ENCODE assay signal across 12 mouse cellular contexts in genomic region chr7:132253513-132253912, GRCm38 (mm10).
DNase-seq lines count a peak whose midpoint lies in the region; ATAC-seq lines count a peak whose summit lies in the region.
"Had no signal": no experiment of that assay in that cellular context is flagged by ENCODE, and none has a peak within 500 bp of the region (broad histone marks: within the 10 kb centered on the region; RNA-seq: fewer than 3 reads in every experiment).

No protein-coding gene starts in this region.

- H3K27me3 ChIP-seq in hindbrain, embryonic 16.5 days (replicated peaks; ENCODE audit: control insufficient read depth, insufficient read depth, low read length) = no peaks in the 10 kb centered on the region
- H3K27me3 ChIP-seq: neural tube, embryonic 15.5 days had no signal

- peaks cover 4% of the 10 kb centered on the region; the same call in 1 of the 2 replicates for H3K4me1 ChIP-seq in hindbrain, embryonic 16.5 days (ENCODE audit: control insufficient read depth, insufficient read depth, low read depth, low read length)

- DNase-seq in cerebellum, adult 9-10 months = peak; percentile 90
- peak; percentile 74 to 95 for DNase-seq in left cerebral cortex, postnatal 25 days (ENCODE audit: low spot score in 2 of 2)
- DNase-seq in embryo, embryonic 10 days (ENCODE audit: low spot score) = no peak
- no peak for DNase-seq in adrenal gland, postnatal 25 days
- DNase-seq in kidney, adult 11 months = no peak
- DNase-seq: gastrocnemius, postnatal 10 days; liver, postnatal 0 days had no signal

- H3K36me3 ChIP-seq in hindbrain, embryonic 16.5 days (ENCODE audit: control insufficient read depth, insufficient read depth, low read length) = no peaks in the 10 kb centered on the region
- H3K36me3 ChIP-seq: G1E; neural tube, embryonic 15.5 days had no signal

- H3K27ac ChIP-seq in hindbrain, embryonic 16.5 days (ENCODE audit: low read depth, low read length) = 0 out of 2 replicates have a peak overlapping the region, but pooled peaks have one; percentile 9
- H3K27ac ChIP-seq: neural tube, embryonic 15.5 days had no signal

- peak; percentile 86 for ATAC-seq in cerebellum, adult (ENCODE audit: insufficient number of reproducible peaks, low FRiP score, low TSS enrichment)
- ATAC-seq in hindbrain, embryonic 16.5 days = peak; percentile 40; the same call in 1 of the 2 replicates
- ATAC-seq: intestine, postnatal 0 days; liver, postnatal 0 days had no signal

- H3K9me3 ChIP-seq in hindbrain, embryonic 16.5 days (ENCODE audit: control insufficient read depth, low read length) = no peaks in the 10 kb centered on the region
- H3K9me3 ChIP-seq: neural tube, embryonic 15.5 days had no signal

- H3K4me3 ChIP-seq in hindbrain, embryonic 16.5 days (ENCODE audit: low read length) = no peak overlapping the region
- H3K4me3 ChIP-seq: neural tube, embryonic 15.5 days had no signal

- H3K9ac ChIP-seq in hindbrain, embryonic 16.5 days (ENCODE audit: low read depth, low read length) = no peak overlapping the region
- H3K9ac ChIP-seq: liver, postnatal 0 days; neural tube, embryonic 15.5 days had no signal

- WGBS in hindbrain, embryonic 16.5 days = 73% methylated on average over 5 of the region's 5 CpGs

- no peak overlapping the region for H3K4me2 ChIP-seq in hindbrain, embryonic 16.5 days (ENCODE audit: low read length)
- H3K4me2 ChIP-seq: neural tube, embryonic 15.5 days had no signal

- intact Hi-C loops in left cerebral cortex, postnatal 25 days (cut with DNase I) = loop anchor here (1.0 to 2.0 kb wide), 2 partner anchors 30 to 59 kb away; no protein-coding TSS in a partner anchor

Comparison
In these comparisons a context has a peak if more than half of its experiments do, and no peak if none do; other contexts are left out.
1. DNase-seq: peak in cerebellum, adult 9-10 months (single experiment) and left cerebral cortex, postnatal 25 days (2 of 2); none in embryo, embryonic 10 days (single experiment), adrenal gland, postnatal 25 days (single experiment) and kidney, adult 11 months (single experiment).